Mouse (Mus musculus): Measurements from ENCODE around the gene Galnt18.
A peak's percentile ranks its signal among the peaks of the same experiment; 100 is the strongest.

Gene Galnt18

GRCm38 (mm10) chr7:111771251-111771801, 8.5 kb downstream of the Galnt18 start:
- no peak for DNase-seq

- no peak for DNase-seq
Observed at GRCm38 (mm10) chr7:111770585-111770984, 9.2 kb downstream of the Galnt18 start.

GRCm38 (mm10) chr7:111766145-111766767, 13.5 kb downstream of the Galnt18 start:
- DNase-seq, result no peak

- no peak for DNase-seq
Observed at GRCm38 (mm10) chr7:111762754-111763153, 17.0 kb downstream of the Galnt18 start.

GRCm38 (mm10) chr7:111748571-111749071, 31.2 kb downstream of the Galnt18 start:
- no peak for DNase-seq

GRCm38 (mm10) chr7:111744770-111745169, 35.0 kb downstream of the Galnt18 start:
- no peak for DNase-seq

GRCm38 (mm10) chr7:111741595-111741994, 38.2 kb downstream of the Galnt18 start:
- no peak for DNase-seq

GRCm38 (mm10) chr7:111740091-111740490, 39.7 kb downstream of the Galnt18 start:
- DNase-seq, result no peak

- DNase-seq, result no peak
Observed at GRCm38 (mm10) chr7:111739371-111739765, 40.4 kb downstream of the Galnt18 start.

GRCm38 (mm10) chr7:111738456-111739370, 41.1 kb downstream of the Galnt18 start:
- no peak for DNase-seq

GRCm38 (mm10) chr7:111737426-111737825, 42.4 kb downstream of the Galnt18 start:
- DNase-seq, result no peak

GRCm38 (mm10) chr7:111736365-111736764, 43.4 kb downstream of the Galnt18 start:
- DNase-seq, result no peak

GRCm38 (mm10) chr7:111730346-111731269, 49.2 kb downstream of the Galnt18 start:
- DNase-seq, result no peak

- DNase-seq, result no peak
Observed at GRCm38 (mm10) chr7:111726928-111727327, 52.8 kb downstream of the Galnt18 start.

- no peak for DNase-seq
Observed at GRCm38 (mm10) chr7:111724730-111725129, 55.0 kb downstream of the Galnt18 start.

- DNase-seq, result no peak
Observed at GRCm38 (mm10) chr7:111724004-111724403, 55.8 kb downstream of the Galnt18 start.

GRCm38 (mm10) chr7:111721308-111721698, 58.5 kb downstream of the Galnt18 start:
- no peak for DNase-seq

GRCm38 (mm10) chr7:111720511-111721307, 59.1 kb downstream of the Galnt18 start:
- DNase-seq, result peak; percentile 80

GRCm38 (mm10) chr7:111718900-111719299, 60.9 kb downstream of the Galnt18 start:
- DNase-seq, result no peak

- no peak for DNase-seq
Observed at GRCm38 (mm10) chr7:111714639-111715360, 65.0 kb downstream of the Galnt18 start.
